Mouse (Mus musculus) neutrophil, adult 5-6 weeks (primary cell): ENCODE results near the gene Fam189a2. TPM values are rescaled to one million over a fixed set of nuclear protein-coding genes. Genes with fewer than 3 reads are reported as not detected.

Experiments used
- ATAC-seq: fragments of 151-379, 151-347 bp; 2 replicates; pipeline ENCODE4 v1.8.0; 2017; ENCODE audit warnings: mild to moderate bottlenecking, moderate TSS enrichment; ENCODE audit not compliant: insufficient number of reproducible peaks, poor library complexity, low FRiP score, severe bottlenecking; ENCODE audit errors: extremely low read depth
- total RNA-seq: library from RNA; stranded (forward); fragments of 200-1000 nt; gene quantifications from 2 replicates; pipeline ENCODE4 v1.2.3, GENCODE M21; 2017

The Fam189a2 gene
- total RNA-seq, 1 experiment from 2014 or later: not detected

GRCm38 (mm10) chr19:23956299-23956975 is 74.4 kb downstream of the Fam189a2 start:
- ATAC-seq: no peak

DNA sequence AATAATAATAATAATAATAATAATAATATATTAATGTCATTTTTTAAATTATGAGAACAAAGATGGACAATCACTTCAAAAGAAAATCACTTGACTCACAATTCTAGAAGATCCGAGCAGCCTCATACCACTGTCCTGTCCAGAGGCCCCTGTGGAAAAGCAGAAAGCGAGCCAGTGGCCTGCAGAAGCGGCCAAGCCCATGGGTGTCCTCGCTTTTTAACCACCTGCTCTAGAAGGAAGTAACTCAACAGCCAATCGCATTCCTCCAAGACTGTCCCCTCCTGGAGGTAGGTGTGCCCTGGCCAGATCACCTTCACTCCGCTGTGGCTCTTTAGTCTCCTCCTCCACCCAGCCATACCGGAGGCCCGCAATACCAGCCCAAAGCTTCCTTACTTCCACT is 75.4 kb downstream of the Fam189a2 start:
- ATAC-seq: no peak

DNA sequence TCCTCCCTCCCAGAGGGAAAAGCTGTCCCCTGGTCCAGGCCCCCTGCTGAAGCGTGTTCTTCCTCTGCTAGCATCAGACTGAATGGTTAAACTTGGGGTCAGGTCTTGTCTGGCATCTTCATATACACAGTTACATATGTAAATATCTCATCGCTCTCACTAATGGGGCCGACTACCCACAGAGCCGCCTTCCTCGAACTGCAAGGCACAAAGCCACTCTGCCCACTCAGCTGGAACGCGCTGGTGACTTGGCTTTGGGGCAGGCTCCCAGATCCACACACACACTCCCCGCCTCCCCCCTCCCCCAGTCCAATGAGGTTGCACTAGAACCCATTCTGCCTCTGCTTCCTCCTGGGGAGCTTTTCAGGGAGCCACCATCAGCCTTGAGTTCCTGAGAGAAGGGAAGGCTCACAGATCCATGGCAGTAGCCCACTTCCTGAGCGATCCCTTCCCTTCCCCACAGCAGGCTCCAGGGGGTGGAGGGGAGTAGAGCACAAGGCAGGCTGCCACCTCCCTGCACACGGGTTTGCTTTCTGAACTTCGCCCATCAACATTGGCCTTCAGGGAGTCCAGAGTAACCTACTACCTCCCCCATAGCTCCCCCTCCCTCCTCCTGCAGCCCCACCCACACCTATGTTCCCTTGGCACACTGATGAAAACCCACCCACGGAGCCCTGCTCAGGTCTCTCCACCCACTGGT is 82.4 kb downstream of the Fam189a2 start:
- no peak for ATAC-seq

- ATAC-seq: no peak
These were observed 82.9 kb downstream of the Fam189a2 start for GRCm38 (mm10) chr19:23947871-23948270.

GRCm38 (mm10) chr19:23946751-23947150 is 84.1 kb downstream of the Fam189a2 start:
- ATAC-seq: no peak

- ATAC-seq: no peak
These were observed 84.7 kb downstream of the Fam189a2 start for GRCm38 (mm10) chr19:23946026-23946685.

DNA sequence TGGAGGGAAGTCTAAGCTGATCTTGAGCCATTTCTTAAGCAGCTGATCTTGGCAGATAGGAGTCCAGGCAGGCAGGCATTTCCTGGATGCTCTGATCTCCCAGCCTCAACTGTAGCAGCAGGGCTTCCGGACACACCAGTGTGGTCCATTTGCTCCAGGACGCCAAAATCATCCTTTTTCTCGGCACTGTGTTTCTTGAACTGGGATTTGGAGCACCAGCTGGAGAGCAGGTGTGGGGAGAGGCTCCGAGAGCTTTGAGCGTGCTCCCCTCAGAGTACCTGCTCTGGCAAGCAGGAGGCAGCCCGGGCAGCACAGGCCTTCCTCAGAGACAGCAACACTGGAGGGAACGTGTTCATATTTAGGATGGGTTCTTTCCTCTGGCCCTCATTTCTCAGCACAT is 87.9 kb downstream of the Fam189a2 start:
- ATAC-seq: no peak

GRCm38 (mm10) chr19:23941422-23941949 is 89.3 kb downstream of the Fam189a2 start:
- ATAC-seq: no peak

DNA sequence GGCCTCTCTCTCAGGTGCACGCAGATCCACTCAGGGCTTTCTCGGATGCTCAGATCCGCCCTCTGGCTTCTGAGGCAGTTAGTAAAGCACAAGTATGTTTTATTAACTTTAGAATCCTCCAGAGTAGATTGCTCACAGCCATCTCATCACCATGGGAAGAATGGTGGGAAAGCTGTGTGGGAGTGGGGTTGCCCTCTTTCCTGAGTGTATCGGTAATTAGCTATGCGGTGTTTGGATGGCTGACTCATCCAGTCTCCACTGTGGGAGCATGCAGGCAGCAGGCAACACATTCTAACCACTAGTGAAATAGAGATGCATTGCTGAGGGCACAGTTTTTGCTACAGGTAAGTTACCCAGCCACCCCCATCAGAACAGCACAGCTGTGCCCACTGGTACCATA is 100.0 kb downstream of the Fam189a2 start:
- ATAC-seq: no peak

DNA sequence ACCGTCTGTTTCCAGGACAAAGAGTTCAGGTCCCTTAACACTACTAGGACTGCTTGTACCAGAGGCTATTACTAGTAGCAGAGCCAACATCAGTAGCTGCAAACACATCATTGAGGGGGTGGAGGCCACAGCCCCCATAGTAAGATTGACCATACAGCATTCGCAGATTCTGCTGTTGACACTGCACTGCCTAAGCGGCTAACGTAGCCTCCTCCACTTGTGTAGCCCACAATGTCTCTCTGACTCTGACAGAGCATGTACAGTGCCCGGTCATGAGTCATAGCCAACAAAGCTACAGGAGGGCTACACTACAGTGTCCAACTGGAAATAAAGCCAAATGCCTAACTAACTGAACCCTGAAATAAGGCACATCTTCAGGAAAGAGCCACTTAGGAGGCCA is 105.3 kb downstream of the Fam189a2 start:
- no peak for ATAC-seq

DNA sequence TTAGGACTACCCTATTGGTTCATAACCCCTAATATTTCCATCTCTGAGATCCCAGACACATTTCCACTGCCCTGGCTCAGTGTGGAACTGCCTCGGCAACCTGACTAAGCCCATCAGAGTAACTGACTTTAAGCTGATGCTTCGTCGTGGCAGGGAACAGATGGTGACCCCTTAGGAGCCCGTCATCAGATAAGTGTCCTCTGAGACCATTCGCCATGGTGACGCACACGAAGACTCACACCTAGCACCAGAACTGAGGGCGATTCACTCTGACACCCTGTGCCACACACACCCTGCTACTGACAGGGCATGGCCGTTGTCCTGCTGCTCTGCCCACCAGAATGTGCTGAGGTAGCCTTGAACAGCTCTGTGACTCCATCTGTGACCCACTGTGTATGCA is 106.0 kb downstream of the Fam189a2 start:
- no peak for ATAC-seq

DNA sequence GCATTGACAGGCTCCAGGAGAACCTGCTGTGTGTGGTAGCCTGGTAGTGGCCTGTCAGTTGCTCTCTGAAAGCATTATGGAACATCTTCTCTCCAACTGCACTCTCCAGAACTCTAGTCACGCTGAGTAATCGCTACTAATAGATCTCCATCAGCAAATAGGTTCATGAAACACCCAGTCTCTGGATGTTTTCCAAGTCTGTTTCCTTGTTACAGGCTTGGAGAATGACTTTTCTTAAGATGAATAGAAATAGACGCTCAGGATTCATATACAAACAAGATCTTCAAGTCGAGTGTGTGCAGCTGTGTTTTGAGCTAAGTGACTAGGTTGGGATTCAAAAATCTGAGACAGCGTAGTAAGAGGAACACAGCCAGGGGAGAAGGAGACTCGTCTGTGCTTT is 106.8 kb downstream of the Fam189a2 start:
- no peak for ATAC-seq

Other genes starting within 250 kb of the Fam189a2 start
- 1.8 and 2.8 TPM in 2 replicates for gene Tjp2, start 194.0 kb upstream of the Fam189a2 start, total RNA-seq
- 4.5 and 6.4 TPM in 2 replicates for gene Fxn, start 249.6 kb upstream of the Fam189a2 start, total RNA-seq